Mouse (Mus musculus): Measurements from ENCODE around the gene 2610507B11Rik. TPM values are rescaled to one million over a fixed set of nuclear protein-coding genes. Genes with fewer than 3 reads are reported as not detected.

Gene 2610507B11Rik
- polyA plus RNA-seq (2012; rRNA removed; ENCODE audit: low replicate concordance): 69.1 and 142 TPM in 2 replicates

GRCm38 (mm10) chr11:78261380-78262352, at the start of gene 2610507B11Rik:
2610507B11Rik (plus strand) TSS chr11:78261752.

GRCm38 (mm10) chr11:78245627-78246317, 15.8 kb upstream of the 2610507B11Rik start, which contains the start of the genes Sdf2 and Supt6:
Sdf2 (plus strand) TSS chr11:78245746.
Supt6 (minus strand) TSS chr11:78245987.

GRCm38 (mm10) chr11:78290654-78291053, 29.1 kb downstream of the 2610507B11Rik start, which contains the start of gene BC030499:
BC030499 (plus strand) TSS chr11:78290841.

GRCm38 (mm10) chr11:78301357-78302084, 40.0 kb downstream of the 2610507B11Rik start, which contains the start of gene Spag5:
Spag5 (plus strand) TSS chr11:78301529.

GRCm38 (mm10) chr11:78322860-78323259, 61.3 kb downstream of the 2610507B11Rik start, which contains the start of gene Aldoc:
Aldoc (plus strand) TSS chr11:78322968.

GRCm38 (mm10) chr11:78327634-78328511, 66.3 kb downstream of the 2610507B11Rik start, which contains the start of gene Pigs:
Pigs (plus strand) TSS chr11:78328415.

Other genes with a start within 250 kb of the 2610507B11Rik start
- 3.6 and 4.5 TPM in 2 replicates for gene Dhrs13, start 229.5 kb upstream of the 2610507B11Rik start, polyA plus RNA-seq (2012; rRNA removed; ENCODE audit: low replicate concordance)
- gene Flot2, start 223.8 kb upstream of the 2610507B11Rik start, polyA plus RNA-seq (2012; rRNA removed; ENCODE audit: low replicate concordance): 111 and 198 TPM in 2 replicates
- 34.6 and 57.5 TPM in 2 replicates for gene Eral1, start 181.4 kb upstream of the 2610507B11Rik start, polyA plus RNA-seq (2012; rRNA removed; ENCODE audit: low replicate concordance)
- gene Fam222b, start 167.1 kb upstream of the 2610507B11Rik start, polyA plus RNA-seq (2012; rRNA removed; ENCODE audit: low replicate concordance): 16.2 and 28.6 TPM in 2 replicates
- 63.0 and 125 TPM in 2 replicates for gene Traf4, start 96.2 kb upstream of the 2610507B11Rik start, polyA plus RNA-seq (2012; rRNA removed; ENCODE audit: low replicate concordance)
- gene Nek8, start 85.1 kb upstream of the 2610507B11Rik start, polyA plus RNA-seq (2012; rRNA removed; ENCODE audit: low replicate concordance): 21.0 and 21.1 TPM in 2 replicates
- gene Tlcd1, start 85.0 kb upstream of the 2610507B11Rik start, polyA plus RNA-seq (2012; rRNA removed; ENCODE audit: low replicate concordance): 120 and 266 TPM in 2 replicates
- 123 and 258 TPM in 2 replicates for gene Rpl23a, start 78.2 kb upstream of the 2610507B11Rik start, polyA plus RNA-seq (2012; rRNA removed; ENCODE audit: low replicate concordance)
- 98.3 and 206 TPM in 2 replicates for gene Rab34, start 73.3 kb upstream of the 2610507B11Rik start, polyA plus RNA-seq (2012; rRNA removed; ENCODE audit: low replicate concordance)
- 3.4 and 6.1 TPM in 2 replicates for gene Proca1, start 68.4 kb upstream of the 2610507B11Rik start, polyA plus RNA-seq (2012; rRNA removed; ENCODE audit: low replicate concordance)
- gene Sdf2, start 16.0 kb upstream of the 2610507B11Rik start, polyA plus RNA-seq (2012; rRNA removed; ENCODE audit: low replicate concordance): 74.7 and 130 TPM in 2 replicates
- 16.2 and 27.0 TPM in 2 replicates for gene Supt6, start 15.8 kb upstream of the 2610507B11Rik start, polyA plus RNA-seq (2012; rRNA removed; ENCODE audit: low replicate concordance)
- gene BC030499, start 29.1 kb downstream of the 2610507B11Rik start, polyA plus RNA-seq (2012; rRNA removed; ENCODE audit: low replicate concordance): 0.10 and 0.50 TPM in 2 replicates
- 1.6 and 2.6 TPM in 2 replicates for gene Spag5, start 39.8 kb downstream of the 2610507B11Rik start, polyA plus RNA-seq (2012; rRNA removed; ENCODE audit: low replicate concordance)
- gene Aldoc, start 61.2 kb downstream of the 2610507B11Rik start, polyA plus RNA-seq (2012; rRNA removed; ENCODE audit: low replicate concordance): 18.0 and 27.1 TPM in 2 replicates
- 87.7 and 99.7 TPM in 2 replicates for gene Pigs, start 66.7 kb downstream of the 2610507B11Rik start, polyA plus RNA-seq (2012; rRNA removed; ENCODE audit: low replicate concordance)
- 92.2 and 115 TPM in 2 replicates for gene Unc119, start 81.7 kb downstream of the 2610507B11Rik start, polyA plus RNA-seq (2012; rRNA removed; ENCODE audit: low replicate concordance)
- gene Foxn1, start 124.8 kb downstream of the 2610507B11Rik start, polyA plus RNA-seq (2012; rRNA removed; ENCODE audit: low replicate concordance): 0.04 and 0.24 TPM in 2 replicates
- 0.45 and 0.98 TPM in 2 replicates for gene Slc13a2, start 160.5 kb downstream of the 2610507B11Rik start, polyA plus RNA-seq (2012; rRNA removed; ENCODE audit: low replicate concordance)
- 36.6 and 36.8 TPM in 2 replicates for gene Slc46a1, start 203.9 kb downstream of the 2610507B11Rik start, polyA plus RNA-seq (2012; rRNA removed; ENCODE audit: low replicate concordance)
- gene Sarm1, start 236.0 kb downstream of the 2610507B11Rik start, polyA plus RNA-seq (2012; rRNA removed; ENCODE audit: low replicate concordance): 1.1 and 1.2 TPM in 2 replicates
- 32.4 and 41.2 TPM in 2 replicates for gene Vtn, start 237.3 kb downstream of the 2610507B11Rik start, polyA plus RNA-seq (2012; rRNA removed; ENCODE audit: low replicate concordance)
- gene Sebox, start 241.7 kb downstream of the 2610507B11Rik start, polyA plus RNA-seq (2012; rRNA removed; ENCODE audit: low replicate concordance): 0.14 TPM in 1 of 2 replicates, not detected in the other

All from mammary gland, adult 2 months (tissue).